Mouse (Mus musculus): ENCODE results near the gene Hoxa10.
A peak's percentile ranks its signal among the peaks of the same experiment; 100 is the strongest.

Gene Hoxa10

GRCm38 (mm10) chr6:52203121-52203370 lies 37.6 kb downstream of the Hoxa10 start:
- no peak for DNase-seq

- DNase-seq: peak; percentile 83
Measured at GRCm38 (mm10) chr6:52202362-52203120, 38.1 kb downstream of the Hoxa10 start.

GRCm38 (mm10) chr6:52201269-52201668 lies 39.4 kb downstream of the Hoxa10 start:
- no peak for DNase-seq

GRCm38 (mm10) chr6:52200751-52201250 lies 39.9 kb downstream of the Hoxa10 start:
- no peak for DNase-seq

- DNase-seq: peak; percentile 83
Measured at GRCm38 (mm10) chr6:52200073-52200750, 40.4 kb downstream of the Hoxa10 start.

- peak; percentile 90 for DNase-seq
Measured at GRCm38 (mm10) chr6:52197271-52197670, 43.4 kb downstream of the Hoxa10 start.

- DNase-seq: no peak
Measured at GRCm38 (mm10) chr6:52196811-52197210, 43.8 kb downstream of the Hoxa10 start.

GRCm38 (mm10) chr6:52194690-52195089 lies 46.0 kb downstream of the Hoxa10 start:
- no peak for DNase-seq

- DNase-seq: peak; percentile 99
Measured at GRCm38 (mm10) chr6:52191860-52192550, 48.6 kb downstream of the Hoxa10 start.

- peak; percentile 88 for DNase-seq
Measured at GRCm38 (mm10) chr6:52190906-52191810, 49.5 kb downstream of the Hoxa10 start, which contains the start of gene Hoxa4. TSS of gene Hoxa4 (minus strand) at chr6:52191753.

- DNase-seq: peak; percentile 88
Measured at GRCm38 (mm10) chr6:52190410-52190809, 50.2 kb downstream of the Hoxa10 start.

- peak; percentile 77 for DNase-seq
Measured at GRCm38 (mm10) chr6:52189909-52190308, 50.7 kb downstream of the Hoxa10 start.

- peak; percentile 83 for DNase-seq
Measured at GRCm38 (mm10) chr6:52189172-52189591, 51.5 kb downstream of the Hoxa10 start.

GRCm38 (mm10) chr6:52186500-52186899 lies 54.2 kb downstream of the Hoxa10 start:
- DNase-seq: no peak

GRCm38 (mm10) chr6:52185834-52186233 lies 54.8 kb downstream of the Hoxa10 start:
- no peak for DNase-seq

GRCm38 (mm10) chr6:52185222-52185621 lies 55.4 kb downstream of the Hoxa10 start:
- DNase-seq: peak; percentile 66

- peak; percentile 85 for DNase-seq
Measured at GRCm38 (mm10) chr6:52184668-52185067, 56.0 kb downstream of the Hoxa10 start.

GRCm38 (mm10) chr6:52183311-52184080 lies 57.2 kb downstream of the Hoxa10 start:
- DNase-seq: peak; percentile 86

GRCm38 (mm10) chr6:52182793-52183192 lies 57.9 kb downstream of the Hoxa10 start:
- DNase-seq: no peak

GRCm38 (mm10) chr6:52182030-52182429 lies 58.6 kb downstream of the Hoxa10 start:
- no peak for DNase-seq

Measured in heart, adult 11 months (tissue).